Mouse (Mus musculus) testis, postnatal 14 days (tissue): Measurements from ENCODE around the gene Lifr.

Experiments
- DNase-seq: peaks from one replicate; pipeline ENCODE4 v3.0.0; 2021; ENCODE audit warnings: low spot score

Lifr gene

DNA sequence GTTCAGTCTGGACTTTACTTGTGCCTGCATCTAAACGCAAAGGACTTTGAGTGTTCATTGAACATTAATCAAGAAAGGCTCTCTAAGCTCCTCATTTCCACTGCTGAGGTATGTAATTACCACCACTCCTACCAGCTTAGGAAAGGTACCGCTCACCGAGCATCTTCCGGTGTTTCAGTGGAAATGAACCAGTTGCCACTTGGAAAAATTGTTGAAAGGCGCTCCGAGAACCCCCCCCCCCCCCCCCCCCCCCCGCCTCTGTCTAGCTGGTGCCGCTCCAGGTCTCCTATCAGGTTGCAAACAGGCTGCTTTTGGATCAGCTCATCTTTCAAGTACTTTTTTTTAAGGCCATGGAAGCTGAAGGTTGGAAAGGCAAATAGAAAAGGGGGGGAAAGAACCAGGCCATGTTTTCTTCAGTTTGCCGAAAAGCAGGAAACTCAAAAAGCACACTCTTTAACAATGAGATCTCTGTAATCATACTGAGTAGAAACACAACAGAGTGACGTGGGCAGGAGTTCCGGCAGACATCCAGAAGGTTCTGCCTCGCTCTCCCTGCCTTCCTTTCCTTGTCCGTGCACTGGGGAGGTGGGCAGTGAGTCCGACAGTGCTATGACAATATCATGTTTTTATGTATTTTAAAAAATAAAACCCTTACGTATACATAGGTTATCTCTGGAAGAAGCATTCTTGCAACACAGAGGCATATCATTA lies 9.3 kb upstream of the Lifr start:
- DNase-seq = no peak

DNA sequence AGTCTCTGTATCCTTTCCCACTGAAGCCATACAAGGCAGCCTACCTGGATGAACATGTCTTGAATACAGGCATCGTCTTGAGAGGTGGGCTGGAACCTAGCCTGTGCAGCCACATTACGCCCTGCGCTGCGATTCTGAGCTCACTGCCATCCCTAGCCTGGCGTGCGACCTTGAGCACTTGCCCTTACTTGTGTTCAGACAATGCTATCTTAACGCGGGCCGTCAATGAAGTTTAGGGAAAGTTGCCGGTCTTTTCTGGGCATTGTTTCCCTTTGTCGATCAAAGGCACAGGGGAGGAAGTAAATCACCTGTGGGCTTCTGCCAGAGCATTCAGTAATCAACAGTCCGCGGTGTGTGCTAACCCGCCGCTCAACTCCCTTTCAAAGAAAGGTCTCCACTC lies 8.6 kb upstream of the Lifr start:
- no peak for DNase-seq

GRCm38 (mm10) chr15:7082901-7083300 lies 7.5 kb upstream of the Lifr start:
- no peak for DNase-seq

DNA sequence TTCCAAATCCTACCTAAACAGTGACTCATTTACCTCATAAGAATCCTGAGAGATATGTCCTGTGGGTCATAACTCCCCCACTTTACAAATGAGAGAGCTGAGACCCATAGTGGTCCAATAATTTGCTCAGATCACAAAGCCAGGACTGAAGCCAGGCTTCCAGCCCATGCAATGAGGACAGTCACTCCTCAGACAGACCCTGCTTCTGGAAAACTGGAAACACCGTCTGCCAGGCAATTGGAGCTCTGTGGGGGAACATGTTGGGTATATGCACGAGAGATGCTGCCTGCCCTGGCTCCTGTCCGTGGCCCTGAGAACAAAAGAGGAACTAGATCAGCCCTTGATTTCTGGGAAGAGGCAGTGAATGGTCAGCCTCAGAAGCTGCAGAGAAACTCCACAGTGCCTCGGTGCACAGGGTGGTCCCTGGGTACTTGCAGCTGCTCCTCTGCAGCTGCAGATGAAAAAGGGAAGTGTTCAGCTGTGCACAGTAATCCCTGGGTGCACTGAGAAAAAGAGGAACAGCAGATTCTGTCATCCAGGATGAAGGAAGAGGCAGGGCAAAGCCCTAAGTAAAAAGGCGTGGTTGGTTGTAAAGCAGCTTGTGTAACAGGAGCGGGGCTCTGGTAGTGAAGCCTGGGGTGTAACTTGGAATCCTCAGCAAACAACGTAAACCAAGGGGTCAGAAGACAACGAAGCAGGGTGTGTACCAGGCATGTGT lies 5.5 kb upstream of the Lifr start:
- no peak for DNase-seq

DNA sequence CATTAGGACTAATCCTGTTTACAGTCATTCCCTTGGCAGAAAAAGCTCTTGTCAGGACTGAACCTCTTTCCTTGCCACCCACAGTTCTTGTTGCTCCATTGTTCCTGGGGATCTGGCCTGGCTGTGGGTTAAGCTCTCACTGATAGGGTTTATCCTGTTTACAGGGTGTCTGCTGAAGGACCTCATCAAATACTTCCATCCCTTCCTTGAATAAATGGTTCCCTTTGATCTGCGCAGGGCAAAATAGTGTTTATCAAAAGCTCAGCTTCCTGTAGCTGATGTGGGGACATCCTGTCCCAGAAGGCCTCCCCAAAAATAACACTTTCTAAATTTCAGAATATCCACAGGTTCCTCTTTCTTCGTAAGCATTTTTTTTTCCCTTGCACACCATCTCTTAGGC lies 1.7 kb upstream of the Lifr start:
- DNase-seq = no peak

DNA sequence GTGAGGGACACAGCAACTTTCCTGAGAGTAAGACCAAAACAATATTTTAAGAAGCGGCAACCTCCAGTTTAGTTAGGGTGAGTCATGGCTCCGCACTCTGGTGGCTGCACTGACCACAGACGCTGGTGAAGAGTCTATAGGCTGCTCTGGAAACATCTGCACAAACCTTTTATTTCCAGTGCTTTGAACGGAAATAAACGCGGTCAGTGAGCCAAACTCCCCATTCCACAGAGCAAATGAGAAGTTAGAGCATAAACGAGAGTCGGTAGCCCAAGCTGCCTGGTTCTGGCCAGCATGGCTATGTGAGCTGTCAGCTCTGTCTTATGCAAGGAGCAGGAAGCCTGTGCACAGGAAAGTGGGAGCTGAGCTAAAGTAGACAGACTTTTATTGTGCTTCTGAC lies 1.9 kb downstream of the Lifr start:
- DNase-seq = no peak

- DNase-seq = no peak
Measured at GRCm38 (mm10) chr15:7099406-7099805, 9.0 kb downstream of the Lifr start.

DNA sequence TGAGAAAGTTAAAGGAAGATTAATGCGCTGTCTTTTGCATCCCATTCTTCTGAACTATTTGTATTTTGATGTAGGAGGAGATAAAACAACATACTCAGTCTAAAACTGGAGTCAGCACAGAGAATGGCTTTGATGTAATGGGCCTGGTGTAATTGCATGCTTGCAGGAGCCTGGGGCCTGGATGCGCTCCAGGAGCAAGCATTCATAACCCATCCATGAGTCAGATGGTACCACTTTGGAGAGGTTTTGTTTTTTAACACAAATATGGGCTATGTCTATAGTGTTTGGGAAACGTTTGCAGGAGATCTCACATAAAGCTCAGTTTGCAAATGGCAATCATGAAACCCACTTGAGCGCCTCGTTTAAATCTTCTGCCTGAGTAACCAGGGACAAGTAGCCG lies 9.8 kb downstream of the Lifr start:
- DNase-seq = no peak

- no peak for DNase-seq
Measured at GRCm38 (mm10) chr15:7103051-7103450, 12.6 kb downstream of the Lifr start.

DNA sequence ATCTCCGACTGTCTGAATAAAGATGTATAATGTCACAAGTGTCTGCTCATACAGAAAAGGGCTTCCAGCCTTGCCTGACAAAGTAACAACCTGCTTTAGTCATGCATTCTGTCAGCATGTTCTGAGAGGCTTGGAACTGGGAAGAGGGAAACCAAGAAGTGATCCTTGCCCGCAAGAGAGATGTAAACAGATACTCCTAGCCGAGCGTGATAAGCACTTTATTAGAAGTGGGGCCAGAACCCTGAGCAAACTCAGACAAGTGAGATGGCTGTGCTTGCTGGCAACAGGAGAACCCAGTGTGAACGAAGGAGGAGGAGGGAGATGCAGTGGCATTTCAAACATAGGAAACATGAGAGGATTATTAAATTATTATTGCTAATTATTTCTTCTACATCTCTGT lies 14.8 kb downstream of the Lifr start:
- no peak for DNase-seq

- no peak for DNase-seq
Measured at GRCm38 (mm10) chr15:7108160-7108559, 17.7 kb downstream of the Lifr start.

GRCm38 (mm10) chr15:7112227-7112907 lies 22.0 kb downstream of the Lifr start:
- DNase-seq = no peak

DNA sequence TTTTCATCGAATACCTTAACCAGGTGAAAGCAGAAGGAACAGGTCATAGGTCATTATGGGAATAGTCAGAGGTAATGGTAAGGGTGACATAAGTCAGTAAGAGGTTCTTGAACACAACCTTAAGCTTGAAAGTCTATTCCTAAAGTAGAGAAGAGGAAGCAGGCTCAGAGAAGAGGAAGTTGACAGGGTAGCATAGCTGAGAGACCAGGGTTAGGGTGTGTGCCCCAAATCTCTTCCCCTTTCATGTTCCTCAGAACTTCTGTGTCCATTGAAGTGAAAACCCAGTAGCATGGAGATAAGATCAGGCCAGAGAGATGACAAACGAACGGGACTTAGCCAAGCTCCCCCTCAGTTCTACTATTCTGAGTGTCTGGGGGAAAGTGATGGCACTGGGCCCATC lies 23.5 kb downstream of the Lifr start:
- no peak for DNase-seq

DNA sequence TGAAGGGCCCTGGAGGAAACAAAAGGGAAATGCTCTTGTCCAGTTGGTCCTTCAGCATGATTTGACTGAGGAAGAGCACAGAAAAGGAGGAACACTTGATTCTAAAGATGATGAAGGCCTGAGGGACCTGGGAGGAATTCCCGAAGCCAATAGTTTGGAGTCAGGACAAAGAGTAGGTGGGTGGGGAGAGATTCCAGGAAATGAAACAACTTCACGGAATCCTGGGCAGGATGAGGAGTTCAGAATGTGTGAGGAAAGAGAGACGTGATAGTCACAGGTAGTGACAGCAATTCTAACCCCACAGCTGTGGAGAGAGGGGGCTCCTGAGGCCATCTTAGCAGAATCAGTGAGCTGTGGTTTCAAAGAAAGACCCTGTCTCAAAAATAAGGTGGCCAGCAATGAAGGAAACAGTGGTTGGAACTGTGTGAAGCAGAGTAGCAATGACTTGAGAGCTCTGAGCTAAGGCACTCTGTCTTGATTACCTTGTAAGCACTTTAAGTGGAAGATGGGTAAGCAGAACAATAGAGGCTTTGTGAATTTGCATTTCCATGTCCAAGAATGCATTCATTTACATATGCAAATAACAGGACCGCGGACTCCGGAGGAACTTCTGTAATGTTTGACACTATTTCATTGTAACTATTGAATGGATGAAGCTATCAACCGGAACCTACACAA lies 25.1 kb downstream of the Lifr start:
- no peak for DNase-seq

DNA sequence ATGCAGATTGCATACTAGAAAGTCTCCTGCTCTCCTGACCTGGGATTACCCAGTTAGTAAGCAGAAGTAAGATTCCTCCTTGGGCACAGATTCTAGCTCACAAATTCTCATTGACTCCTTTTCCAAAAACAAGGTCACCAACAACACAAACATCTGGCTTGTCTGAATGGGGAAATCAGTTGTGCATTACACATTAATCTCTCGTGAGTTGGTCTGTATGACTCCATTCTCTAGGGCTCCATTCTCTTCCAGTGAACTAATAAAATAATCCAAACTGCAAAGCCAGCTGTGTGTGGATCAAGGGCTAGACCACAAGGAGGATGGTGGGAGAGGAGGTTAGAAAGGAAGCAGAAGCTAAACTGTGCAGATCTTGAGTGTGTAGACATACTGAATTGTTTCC lies 25.8 kb downstream of the Lifr start:
- no peak for DNase-seq

DNA sequence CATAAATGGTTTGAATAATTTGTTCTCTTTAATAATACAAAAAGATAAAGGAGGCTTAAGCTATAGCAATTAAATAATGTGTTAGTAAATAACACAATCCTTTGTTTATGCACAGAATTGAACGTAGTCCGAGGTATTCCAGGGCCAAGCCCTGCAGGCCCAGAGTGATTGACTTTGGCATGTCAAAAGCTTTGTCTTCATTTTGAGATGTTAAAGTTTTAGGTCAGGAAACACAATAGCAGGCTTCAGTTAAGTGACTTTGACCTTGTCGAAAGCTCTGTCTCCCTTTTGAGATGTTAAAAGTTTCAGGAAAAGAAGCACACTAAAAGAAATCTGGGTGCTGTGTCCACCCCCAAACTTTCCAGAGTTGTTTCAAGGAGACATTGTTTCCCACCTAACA lies 26.3 kb downstream of the Lifr start:
- no peak for DNase-seq

GRCm38 (mm10) chr15:7117944-7118343 lies 27.5 kb downstream of the Lifr start:
- DNase-seq = no peak

GRCm38 (mm10) chr15:7118849-7119248 lies 28.4 kb downstream of the Lifr start:
- peak; percentile 57 for DNase-seq

- DNase-seq = no peak
Measured at GRCm38 (mm10) chr15:7119930-7120512, 29.6 kb downstream of the Lifr start.

DNA sequence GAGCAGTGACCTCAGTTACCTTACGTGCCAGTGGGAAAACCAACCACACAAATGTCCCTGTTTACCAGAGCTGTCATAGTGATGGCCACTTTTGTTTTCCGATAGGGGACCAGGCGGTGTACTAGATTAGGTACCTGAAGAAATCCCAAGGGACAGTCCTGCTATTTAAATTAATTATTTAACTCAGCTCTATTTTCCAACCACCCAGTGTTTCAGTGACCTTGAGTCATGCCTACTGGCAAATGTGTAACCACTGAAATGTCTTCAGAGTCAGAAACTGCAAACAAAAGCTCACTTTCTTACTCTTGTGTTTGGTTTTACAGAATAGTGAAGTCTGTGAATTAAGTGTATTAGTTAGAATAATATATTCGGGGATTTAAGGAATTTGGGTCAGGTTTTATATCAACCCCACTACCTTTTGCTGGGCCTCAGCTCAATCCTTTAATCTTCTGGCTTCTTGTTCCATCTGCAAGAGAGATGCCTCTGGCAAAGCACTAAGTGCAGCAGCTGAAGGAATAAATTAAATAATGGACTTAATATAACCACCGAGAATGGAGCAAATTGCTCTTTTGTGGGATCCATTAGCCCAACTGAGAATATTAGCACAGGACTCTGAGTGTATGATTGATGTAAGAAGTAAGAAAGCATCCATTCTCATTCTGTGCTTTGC lies 33.5 kb downstream of the Lifr start:
- no peak for DNase-seq

- no peak for DNase-seq
Measured at GRCm38 (mm10) chr15:7126171-7126570, 35.8 kb downstream of the Lifr start.

DNA sequence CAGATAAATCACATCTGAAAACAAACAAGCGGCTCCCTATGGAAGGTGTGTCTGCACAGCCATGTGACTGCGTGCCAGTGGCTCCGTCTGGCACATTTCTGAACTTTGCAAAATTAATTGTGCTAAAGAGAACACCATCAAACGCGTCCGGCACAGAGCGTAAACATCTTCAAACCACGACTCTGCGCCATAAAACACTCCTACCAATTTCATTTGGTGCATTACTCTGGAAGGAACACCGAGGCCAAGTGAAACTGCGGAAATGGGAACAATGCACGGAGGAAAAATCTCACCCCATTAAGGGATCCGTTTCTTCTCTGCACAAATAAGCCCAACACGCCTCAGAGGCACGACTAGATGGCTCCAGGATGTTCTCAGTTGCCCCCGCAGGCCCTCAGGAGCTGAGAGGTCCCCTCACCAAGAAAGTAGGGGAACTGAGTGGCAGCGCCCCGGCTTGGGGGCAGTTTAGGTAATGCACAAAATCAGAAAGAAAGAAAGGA lies 38.3 kb downstream of the Lifr start:
- peak; percentile 26 for DNase-seq
